Mouse (Mus musculus) c-Kit-negative CD71-positive TER-119-positive erythroid progenitor cells, embryonic 14.5 days (primary cell): ENCODE measurements around the gene Magi3.

ENCODE experiments used
- DNase-seq: peaks from one replicate; pipeline ENCODE4 v3.0.0-alpha.2; 2013; ENCODE audit warnings: low read depth, low spot score

The Magi3 gene

DNA sequence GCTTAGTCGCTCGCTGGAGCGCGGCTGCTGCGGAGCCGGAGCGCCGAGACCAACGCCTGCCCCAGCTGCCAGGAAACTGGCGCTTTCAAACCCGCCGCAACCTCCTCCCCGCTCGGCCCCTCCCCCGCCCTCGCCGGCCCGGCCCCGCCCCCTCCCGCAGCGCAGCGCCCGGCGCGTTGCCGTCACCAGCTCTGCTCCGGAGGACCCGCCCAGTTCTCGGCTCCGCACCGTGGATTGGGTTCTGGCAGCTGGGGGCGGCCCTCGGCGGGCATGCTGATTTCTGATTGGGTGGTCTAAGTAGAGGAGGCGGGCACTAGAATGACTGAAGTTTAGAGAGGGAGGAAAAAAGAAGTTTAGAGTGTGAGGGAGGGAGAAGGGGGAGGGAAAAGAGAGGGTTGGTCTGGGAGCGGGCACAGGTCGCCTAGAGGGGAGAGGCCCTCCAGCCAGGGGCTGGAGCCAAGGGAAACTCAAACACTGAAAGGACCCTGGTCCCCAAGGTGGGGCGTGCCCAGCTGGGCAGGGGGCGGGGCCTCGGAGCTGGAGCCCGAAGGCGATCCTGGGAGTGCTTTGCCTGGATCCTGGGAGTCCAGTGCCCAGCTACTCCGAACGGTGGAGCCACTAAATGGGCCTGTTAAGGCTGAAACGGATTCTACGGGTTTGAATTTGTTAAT is at the start of gene Magi3:
TSS of gene Magi3 (minus strand) at position 80 of the 671 bp plus-strand sequence.
- DNase-seq: peak; percentile 88

DNA sequence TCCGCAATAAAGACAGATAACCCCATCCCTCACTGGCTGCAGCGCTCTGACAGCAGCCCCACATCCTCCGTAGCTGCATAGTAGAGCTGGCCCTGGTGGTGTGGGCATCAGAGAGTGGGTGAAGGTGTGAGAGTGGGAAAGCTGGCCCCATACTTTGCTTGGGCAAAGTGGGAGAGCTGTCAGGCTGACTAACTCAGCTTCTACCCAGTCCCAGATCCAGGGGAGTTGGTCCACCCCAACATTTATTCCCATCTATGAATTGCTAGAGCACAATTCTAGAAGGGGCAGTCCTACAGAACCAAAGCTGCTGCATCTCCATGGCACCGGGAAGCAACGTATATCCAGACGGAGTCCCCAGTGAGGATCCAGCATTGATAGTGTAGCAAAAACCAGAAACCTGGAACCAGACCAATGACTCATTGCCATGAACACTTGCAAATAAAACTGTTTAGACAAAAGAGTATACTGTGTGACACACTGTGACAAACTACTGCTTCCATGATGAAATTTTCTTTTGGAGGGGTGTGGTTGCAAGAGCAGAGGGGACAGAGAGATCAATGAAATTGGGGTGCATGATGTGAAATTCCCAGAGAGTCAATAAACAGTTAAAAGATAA is 44.5 kb upstream of the Magi3 start:
- no peak for DNase-seq

DNA sequence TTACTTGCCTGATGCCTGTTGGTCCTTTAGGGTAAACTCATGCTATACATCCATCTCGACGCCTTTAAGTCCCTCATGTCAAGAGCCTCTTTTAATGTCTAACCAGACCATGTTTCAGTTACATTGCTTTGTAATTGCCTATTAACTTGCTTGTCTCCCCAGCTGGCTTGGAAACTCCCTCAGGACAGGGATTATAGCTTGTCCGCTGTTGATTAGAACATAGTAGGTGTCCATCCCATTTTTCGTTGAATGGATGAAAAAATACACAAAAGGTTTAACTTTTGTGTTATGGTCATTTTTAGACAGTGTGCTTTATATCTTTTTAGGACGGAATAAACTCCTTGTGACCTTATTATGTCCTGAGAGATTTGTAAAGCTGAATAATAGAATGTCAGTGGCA is 40.0 kb upstream of the Magi3 start:
- DNase-seq: no peak

DNA sequence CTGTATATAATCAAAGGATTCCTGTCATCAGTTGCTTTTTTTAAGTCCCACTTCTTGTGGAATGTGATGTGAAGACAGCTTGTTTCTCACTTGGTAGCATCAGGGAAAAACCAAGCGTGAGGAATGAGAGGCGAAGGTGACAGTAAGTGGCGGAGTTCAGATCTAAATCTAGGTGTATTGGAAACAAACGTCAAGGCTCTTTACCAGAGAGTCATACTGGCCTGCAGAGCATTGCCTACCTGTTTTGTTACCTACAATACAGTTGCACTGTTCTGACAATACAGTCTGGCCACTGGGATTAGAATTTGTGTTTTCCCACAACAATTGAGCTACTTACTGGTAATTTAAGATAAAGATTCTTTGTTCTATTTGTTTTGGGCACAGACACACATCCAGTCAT is 39.0 kb upstream of the Magi3 start:
- no peak for DNase-seq

DNA sequence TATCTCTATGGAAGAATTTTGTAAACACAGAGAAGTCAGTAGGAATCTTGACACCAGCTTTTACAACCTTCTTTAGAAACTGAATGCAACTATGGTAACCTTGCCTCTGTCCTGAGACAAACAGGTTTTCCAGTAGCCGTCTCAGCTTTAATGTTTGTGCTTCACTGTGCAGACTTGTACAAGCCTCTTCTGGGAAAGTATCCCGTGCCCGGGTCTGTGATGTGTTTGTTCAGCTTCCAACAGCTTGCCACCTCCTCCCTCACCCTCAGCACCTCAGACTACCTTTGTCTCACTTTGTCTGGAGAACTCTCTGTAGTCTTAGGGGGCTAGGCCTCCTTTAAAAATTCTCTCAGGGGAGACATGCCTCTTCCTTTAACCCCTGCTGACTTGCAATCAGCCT is 36.9 kb upstream of the Magi3 start:
- no peak for DNase-seq

DNA sequence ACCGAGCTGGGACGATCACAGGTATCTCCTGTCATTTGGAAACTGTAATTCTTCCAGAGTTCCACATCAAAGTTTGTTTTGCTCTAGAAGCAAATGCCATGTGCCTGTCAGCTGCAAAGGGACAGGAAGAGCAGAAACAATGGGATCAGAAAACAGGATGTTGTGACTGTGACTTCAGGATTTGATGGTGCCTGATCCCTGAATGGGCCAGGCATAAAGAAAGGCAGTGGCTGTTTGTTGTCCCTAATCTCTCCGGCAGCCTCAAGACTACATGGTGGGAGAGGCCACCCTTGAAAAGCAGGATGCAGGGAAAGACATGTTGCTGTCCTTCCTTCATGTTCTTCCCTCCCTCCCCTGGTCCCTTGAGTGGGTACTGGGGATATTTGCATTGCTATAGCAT is 33.6 kb upstream of the Magi3 start:
- no peak for DNase-seq

DNA sequence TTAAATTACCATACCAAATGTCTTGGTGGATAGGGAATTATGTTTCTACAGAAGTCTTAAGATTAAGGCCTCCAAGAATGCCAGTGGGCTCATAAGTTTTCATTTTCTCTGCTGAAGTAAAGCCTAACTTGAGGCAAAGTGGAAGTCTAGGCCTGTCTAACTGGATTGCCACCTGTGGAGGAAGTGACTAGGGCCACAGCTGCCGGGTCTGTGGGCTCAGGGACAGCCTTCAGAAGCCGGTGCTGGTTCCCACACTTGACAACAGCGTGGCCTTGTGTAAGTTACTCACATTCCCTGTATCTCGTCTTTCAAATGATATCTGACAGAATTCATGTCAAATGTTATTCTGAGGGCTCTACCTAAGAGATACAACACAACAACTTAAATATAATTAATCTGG is 27.7 kb upstream of the Magi3 start:
- DNase-seq: no peak

DNA sequence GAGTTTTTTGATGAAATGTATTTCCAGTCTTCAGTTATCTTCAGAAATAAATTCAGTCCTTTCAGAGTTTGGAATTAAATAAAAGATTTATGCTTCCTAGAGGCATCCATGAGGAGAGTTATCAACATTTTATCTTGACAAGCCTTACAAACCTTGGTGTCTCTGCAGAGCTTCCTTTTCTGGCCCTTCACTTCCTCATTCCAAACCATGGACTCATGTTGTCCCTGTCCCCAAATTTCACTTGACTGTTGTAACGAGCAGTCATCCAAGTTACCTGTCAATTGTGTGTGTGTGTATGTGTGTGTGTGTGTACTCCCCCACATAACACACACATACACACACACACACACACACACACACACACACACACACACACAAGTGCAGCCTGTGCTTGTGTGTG is 26.9 kb upstream of the Magi3 start:
- no peak for DNase-seq

DNA sequence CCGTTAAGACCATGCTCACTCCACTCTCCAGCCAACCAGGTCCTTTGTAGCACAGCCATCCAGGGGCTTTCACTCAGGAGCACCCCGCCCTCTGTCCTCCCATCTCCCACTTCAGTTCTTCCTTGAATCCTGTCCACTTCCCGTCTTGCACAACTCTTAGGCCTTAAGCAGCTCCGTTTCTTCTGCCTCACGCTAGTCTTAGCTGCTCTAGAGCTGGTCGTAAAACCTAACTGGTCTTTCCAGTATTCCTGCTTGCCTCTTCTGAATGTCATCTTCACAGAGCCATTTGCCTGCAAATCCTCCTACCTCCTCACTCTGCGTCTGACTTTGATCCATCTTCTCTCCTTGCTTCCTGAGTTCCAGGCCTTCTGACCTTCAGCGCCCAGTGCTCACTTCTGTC is 24.2 kb upstream of the Magi3 start:
- no peak for DNase-seq

DNA sequence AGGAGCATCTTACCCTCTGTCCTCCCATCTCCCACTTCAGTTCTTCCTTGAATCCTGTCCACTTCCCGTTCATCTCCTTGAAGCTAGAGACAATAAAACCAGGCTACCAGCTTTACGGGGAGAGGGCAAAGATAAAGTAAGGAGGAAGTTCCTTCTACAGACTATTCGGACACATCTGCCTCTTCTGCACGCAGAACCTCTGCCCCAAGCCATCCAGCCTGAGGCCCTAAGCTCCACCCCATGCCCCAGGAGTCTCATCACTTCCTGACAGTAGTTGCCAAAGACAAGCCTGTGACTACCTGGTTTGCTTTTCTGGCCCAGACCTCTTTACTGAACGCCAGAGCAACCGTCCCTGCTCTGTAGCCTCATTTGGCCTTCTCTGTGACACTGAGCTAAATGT is 23.8 kb upstream of the Magi3 start:
- DNase-seq: no peak

DNA sequence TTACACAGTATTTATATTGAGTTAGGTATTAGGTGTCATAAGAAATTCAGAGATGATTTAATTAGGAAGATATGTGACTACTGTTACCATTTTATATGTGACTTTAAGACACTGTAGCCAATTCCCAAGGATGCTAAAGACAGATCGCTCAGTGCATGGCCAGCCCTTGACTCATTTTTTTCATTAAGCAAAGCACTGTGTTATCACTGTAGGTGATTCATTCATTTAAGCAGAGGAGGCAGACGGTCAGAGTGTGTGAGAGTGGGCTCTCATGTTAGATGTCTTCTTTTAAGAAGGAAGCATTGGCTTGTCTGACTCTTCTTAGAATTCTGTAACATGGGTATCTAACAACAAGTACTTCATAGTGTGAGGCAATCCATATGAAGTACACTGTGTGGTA is 19.6 kb upstream of the Magi3 start:
- no peak for DNase-seq

DNA sequence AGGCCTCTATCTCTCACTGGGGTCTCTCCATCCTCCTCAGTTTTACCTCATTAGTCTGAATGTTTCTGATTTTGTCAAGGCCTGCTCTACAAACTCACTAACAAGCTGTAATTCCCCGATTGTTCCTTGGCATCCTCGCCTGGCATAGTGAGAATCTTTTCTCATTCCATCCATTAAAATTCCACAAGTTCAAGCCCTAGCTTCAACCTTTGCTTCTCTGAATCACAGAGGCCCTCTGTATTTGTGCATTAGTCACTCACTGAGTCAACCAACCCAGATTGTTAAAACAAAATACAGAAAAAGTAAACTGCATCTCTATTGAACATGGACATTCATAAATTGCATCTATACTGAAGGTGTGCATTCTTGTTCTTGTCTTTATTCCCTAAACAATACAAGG is 19.2 kb upstream of the Magi3 start:
- DNase-seq: no peak

DNA sequence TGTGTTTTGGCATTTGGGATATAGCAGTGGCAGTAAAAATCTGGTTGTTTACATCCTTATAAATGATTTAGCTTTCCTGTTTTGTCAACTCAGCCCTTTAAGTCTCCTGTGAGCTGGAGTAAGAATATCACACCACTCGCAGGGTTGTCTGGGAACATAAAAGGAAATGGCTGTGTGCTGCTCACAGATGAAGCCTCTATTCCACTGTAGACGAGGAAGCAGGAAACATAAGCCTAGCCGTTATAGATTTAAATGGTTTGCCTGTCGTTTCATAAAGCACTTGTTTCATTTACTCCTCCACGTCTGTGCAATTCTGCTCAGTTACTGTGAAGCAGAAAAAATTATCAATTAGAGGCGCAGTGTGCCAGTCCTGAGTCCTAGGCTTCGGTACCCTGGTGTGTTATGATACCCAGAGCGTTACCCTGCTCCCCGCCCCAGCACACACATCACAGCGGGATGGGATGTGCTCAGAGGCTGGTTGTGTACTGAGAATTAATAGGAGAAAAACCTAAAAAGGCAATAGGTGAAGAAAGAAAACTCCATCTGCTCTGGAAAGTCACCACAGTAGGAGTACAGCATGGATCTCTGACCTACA is 17.8 kb upstream of the Magi3 start:
- DNase-seq: no peak

DNA sequence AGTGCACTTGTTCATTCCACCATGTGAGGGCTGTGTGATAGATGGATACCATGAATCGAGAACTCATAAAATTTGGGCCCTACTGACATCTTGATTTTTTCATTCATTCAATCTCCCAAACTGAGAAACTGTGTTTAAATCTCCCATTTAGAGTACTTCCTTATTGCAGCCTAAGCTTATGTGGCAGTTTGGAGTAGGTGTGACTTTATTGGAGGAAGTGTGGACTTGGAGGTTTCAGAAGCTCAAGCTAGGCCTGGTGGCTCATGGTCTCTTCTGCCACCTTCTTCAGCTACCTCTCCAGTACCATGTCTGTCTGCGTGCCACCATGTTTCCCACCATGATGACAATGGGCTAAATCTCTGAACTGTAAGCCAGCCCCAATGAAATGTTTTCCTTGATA is 15.9 kb upstream of the Magi3 start:
- DNase-seq: no peak

DNA sequence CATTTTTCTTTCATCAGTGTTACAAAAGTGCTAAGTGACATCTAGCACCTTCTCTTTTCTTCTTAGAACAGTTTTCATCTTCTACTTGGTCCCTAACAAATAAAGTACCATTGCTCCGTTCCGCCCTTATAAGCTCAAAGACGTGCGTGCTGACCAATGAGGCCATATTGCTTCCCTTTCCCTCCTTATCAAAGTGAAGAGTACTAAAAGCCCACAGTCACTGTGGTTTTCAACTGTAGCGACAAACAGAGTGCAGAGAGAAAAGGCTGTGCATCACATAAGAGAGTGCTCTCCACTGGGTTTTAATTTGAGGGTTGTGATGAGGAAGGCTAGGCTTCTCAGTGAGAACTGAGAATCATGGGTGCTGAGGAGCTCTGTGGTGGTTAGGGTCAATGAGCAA is 14.9 kb upstream of the Magi3 start:
- DNase-seq: no peak

DNA sequence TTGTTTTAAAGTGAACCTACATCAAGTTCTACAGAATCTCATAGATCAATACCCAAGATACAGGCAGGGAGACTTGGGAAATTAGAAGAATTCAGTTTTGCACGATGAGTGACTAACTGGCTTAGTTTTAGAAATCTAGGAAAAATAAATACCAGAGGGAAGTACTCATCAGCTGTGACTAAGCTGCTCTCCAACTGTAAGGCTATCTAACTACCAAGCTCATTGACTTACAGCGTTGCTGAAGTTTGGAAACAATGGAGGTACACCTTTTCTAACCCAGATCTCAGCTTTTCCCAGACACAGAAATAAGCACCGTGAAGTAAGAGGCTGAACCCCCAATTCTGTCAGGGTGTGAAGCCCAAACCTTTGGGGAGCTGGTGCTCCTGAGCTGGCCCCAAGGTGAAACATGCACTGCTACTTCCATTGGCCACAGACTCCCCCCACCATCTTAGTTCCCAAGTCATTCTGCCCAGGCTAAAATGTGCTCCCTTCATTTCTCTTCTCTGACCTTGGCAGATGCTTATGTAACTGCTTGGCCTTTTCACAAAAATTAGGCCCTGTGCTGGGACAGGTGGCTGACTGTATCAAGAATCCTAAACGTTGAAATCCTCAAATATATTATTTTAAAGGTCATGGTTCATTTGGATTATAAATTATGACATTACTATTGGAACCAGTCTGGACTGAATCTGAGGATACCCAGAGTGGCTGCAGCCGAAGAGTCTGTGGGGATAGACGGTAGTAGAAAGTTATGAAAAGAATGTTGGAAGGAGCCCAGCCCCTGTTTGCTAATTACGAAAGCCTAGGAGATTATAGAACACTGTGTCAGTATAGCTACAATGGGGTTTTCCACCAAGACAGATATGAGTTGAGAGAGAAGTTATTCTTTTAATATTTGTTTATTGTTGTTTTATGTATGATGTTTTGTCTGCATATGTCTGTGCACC is 13.5 kb upstream of the Magi3 start:
- no peak for DNase-seq

DNA sequence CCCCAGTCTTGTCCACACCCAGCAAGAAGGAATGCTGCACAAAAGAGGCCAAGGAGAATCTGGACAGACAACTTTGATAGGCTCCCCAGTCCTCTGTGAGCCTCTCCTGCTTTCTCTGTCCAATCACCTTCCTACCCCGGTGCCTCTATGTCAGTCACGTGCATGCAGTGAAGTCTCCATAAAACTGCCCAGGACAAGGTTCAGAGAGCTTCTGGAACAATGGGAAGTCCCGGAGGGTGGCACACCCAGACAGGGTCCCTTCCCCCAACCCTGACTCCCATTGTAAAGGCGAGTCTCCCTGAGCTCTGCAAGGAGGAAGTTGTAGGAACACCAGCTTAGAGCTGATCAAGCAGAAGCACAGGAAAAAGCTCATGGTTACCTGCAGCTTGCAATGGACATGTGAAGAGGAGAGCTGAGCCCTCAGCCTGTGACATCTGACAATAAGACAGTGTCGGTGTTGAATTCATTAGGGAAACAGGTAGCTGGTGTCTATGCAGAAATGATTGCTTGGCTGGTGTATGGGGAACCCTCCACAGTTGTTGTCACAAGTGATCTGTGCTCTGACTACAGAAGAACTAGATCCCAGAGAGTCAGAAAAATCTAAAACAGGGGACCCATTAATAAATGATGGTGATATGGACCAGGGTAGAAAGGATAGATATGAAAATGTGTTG is 7.4 kb upstream of the Magi3 start:
- no peak for DNase-seq

DNA sequence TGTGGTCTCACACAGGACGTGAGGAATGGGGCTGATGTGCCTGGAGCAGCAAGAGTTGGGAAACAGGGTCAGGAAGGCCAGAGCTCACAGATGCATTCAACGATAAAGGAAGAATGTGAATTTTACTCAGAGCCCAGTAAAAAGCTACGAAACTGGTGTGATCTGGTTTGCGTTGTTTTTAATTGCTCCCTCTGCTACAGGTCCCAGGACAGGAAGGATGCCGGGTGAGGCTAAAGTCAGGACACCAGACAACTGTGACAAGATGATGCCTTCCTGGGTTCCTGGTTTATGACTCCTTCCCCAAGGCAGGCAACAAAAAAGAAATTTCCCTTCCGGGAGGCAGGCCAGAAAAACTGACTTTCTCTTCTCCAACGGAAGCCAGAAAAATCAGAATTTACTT is 6.6 kb upstream of the Magi3 start:
- no peak for DNase-seq

DNA sequence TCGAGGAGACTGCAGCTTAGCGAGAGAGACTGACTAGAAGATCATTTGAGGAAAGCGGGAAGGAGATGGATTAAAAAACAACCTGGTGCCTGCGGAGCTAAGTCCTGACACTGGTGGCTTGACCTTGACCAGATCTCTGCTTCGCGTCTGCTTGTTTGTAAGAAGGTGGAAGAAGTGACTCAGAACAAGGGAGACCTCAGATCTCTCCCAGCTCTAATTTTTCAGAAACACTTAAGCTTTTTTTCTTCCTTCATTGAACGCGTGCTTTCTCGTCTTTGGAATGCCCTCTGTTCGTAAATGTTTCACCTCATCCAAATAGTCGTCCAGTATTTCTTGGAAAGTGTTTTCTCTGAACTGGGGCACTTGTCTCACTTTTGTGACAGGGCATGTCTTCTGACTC is 982 bp upstream of the Magi3 start:
- no peak for DNase-seq

DNA sequence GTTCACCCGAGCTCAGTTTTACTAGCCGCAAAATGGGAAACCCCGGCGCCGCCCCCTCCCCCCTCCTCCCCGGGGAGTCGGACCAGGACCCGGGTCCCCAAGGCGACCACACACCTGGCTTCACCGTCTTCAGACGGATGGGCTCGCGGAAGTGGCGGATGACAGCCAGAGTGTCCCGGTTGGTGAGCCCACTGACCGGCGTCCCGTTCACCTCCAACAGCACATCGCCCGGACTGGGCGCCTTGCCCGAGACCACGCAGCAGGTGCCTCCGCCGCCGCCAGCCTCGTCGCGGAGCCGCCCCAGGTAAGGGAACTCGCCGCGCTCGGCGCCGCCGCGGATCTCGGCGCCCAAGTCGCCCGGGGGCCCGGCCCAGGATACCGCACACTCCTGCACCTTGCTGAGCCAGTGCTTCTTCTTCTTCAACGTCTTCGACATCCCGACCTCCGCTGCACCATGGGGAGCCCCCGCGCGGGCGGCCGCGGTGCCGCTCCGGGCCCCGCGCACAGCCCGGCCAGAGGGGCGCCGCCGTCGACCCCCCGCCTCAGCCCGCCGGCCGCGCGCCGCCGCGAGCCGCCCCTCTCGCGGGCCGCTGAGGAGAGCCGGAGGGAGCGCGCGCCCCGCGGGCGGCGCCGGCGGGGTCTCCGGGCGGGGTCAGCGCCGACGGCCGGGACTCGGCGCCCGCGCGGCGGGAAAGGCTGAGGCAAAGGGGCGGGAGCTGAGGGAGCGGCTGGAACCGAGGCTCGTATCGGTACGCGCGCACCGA is 461 bp downstream of the Magi3 start:
- no peak for DNase-seq

DNA sequence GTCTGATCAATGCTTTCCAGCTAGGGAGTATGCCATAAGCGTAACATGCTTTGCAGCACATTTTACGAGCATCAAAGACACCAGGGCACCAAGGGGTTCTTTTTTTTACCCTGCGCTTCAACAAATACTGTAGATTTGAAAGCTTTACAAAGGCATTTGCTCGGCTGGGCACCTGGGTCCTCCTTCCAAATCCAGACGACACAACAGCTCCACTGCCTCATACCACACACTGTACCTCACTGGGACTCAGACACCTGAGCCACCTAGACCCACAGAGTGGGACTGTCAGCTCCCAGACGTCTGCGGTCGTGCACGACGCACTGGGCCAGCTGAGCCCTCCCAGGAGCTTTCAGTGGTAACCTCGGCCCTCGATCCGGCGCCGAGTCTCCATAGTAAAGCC is 1.2 kb downstream of the Magi3 start:
- DNase-seq: no peak
